Mouse (Mus musculus) thymus, adult 2 months (tissue): ENCODE results near the gene Lgmn.

Source experiments
- CTCF ChIP-seq: fragments of 200-500 bp; IDR thresholded peaks from 2 replicates; pipeline ENCODE4 v1.5.1; 2012; ENCODE audit warnings: mild to moderate bottlenecking, control low read depth, low read length, moderate library complexity, borderline replicate concordance; ENCODE audit not compliant: control insufficient read depth, poor library complexity, insufficient read depth; ENCODE audit errors: extremely low read depth
- POLR2A ChIP-seq: fragments of 200-500 bp; IDR thresholded peaks from 2 replicates; pipeline ENCODE4 v1.6.1; 2012; ENCODE audit warnings: mild to moderate bottlenecking, low read length, control low read depth, moderate library complexity; ENCODE audit not compliant: control insufficient read depth, poor library complexity, insufficient read depth; ENCODE audit errors: extremely low read depth

DNA sequence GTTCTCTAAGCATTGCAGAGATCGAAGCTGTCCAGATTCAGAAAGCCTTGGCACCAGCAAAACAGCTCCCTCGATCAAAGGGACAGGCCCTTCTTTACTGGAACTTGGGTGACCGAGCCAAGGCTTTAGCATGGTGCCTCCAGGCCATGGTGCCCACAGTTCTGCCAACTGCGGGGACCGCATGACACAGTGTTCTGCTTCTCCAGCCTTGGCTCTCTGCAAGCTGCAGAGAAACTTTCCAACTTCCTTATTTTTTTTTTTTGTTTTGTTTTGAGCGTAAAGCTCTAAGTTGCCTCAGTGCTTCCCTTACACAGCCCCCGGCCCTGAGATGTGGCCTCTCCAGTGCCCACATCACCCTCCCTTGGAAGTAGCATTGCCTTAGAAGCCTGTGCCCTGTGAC is 74.6 kb downstream of the Lgmn start:
- TF ChIP-seq CTCF (no peak), POLR2A (no peak)
